Mouse (Mus musculus): Measurements from ENCODE around the gene Pds5b.

DNA sequence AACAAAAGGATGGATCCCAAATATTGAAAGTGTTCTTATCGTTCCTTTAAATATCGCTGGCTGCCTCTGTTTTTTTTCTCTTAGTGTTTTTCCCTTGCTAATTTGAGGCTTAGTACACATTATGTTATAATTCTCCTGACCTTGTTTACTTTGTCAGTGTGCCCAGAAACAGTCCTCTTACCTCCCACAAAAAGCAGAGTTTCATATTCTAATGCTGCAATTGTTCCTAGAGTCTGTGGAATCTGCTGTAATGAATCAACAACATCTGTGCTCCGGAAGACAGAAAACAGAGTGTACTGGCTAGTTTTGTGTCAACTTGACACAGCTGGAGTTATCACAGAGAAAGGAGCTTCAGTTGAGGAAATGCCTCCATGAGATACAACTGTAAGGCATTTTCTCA, 149.8 kb downstream of the Pds5b start:
- TF ChIP-seq CTCF (IDR thresholded peaks at IDR 0.05; ENCODE audit: low read depth) (no peak), EP300 (IDR thresholded peaks at IDR 0.05; ENCODE audit: low read depth) (no peak)

Data from liver, postnatal 0 days (tissue).